26 mouse cellular contexts compared by ENCODE assay signal in genomic region chr2:33922466-33922865, GRCm38 (mm10).
"Had no signal": no experiment of that assay in that cellular context is flagged by ENCODE, and none has a peak within 500 bp of the region (broad histone marks: within the 10 kb centered on the region; RNA-seq: fewer than 3 reads in every experiment).

No protein-coding gene starts in this region.

- ATAC-seq: inflammation-experienced regulatory T-cells, adult 6 months; intestine, embryonic 15.5 days; intestine, postnatal 0 days; liver, embryonic 12.5 days had no signal

- DNase-seq: gastrocnemius, adult 2 months; gastrocnemius, postnatal 10 days; gastrocnemius, postnatal 25 days; heart, adult 18-20 months; heart, postnatal 10 days; heart, postnatal 4 days; kidney, adult 18-20 months; kidney, adult 8-10 months; kidney, postnatal 14 days; kidney, postnatal 36 days; layer of hippocampus, adult 9-11 months; layer of hippocampus, postnatal 36 days had no signal

- H3K36me3 ChIP-seq: heart, embryonic 10.5 days; heart, embryonic 12.5 days; hindbrain, embryonic 10.5 days; hindbrain, embryonic 13.5 days; hindbrain, embryonic 15.5 days; intestine, embryonic 15.5 days; kidney, embryonic 15.5 days; limb, embryonic 13.5 days; limb, embryonic 15.5 days; liver, embryonic 12.5 days had no signal

- H3K9ac ChIP-seq: heart, embryonic 12.5 days; hindbrain, embryonic 13.5 days; hindbrain, embryonic 15.5 days; intestine, embryonic 15.5 days; kidney, embryonic 15.5 days; limb, embryonic 13.5 days; limb, embryonic 15.5 days; liver, embryonic 12.5 days; liver, embryonic 14.5 days had no signal

- H3K27me3 ChIP-seq: hindbrain, embryonic 13.5 days; hindbrain, embryonic 15.5 days; intestine, embryonic 15.5 days had no signal

- H3K27ac ChIP-seq: gastrocnemius, adult 2 months; heart, embryonic 10.5 days; hindbrain, embryonic 10.5 days; hindbrain, embryonic 13.5 days; hindbrain, embryonic 15.5 days; intestine, embryonic 15.5 days; kidney, embryonic 15.5 days; kidney, postnatal 0 days; limb, embryonic 13.5 days; limb, embryonic 15.5 days; liver, embryonic 12.5 days; liver, embryonic 14.5 days had no signal

- H3K9me3 ChIP-seq: heart, embryonic 10.5 days; hindbrain, embryonic 10.5 days; hindbrain, embryonic 13.5 days; hindbrain, embryonic 15.5 days; intestine, embryonic 15.5 days; kidney, embryonic 15.5 days; limb, embryonic 13.5 days; limb, embryonic 15.5 days; liver, embryonic 12.5 days had no signal

- H3K4me3 ChIP-seq: gastrocnemius, adult 2 months; heart, embryonic 10.5 days; heart, embryonic 12.5 days; hindbrain, embryonic 10.5 days; hindbrain, embryonic 13.5 days; hindbrain, embryonic 15.5 days; intestine, embryonic 15.5 days; kidney, embryonic 15.5 days; limb, embryonic 13.5 days; limb, embryonic 15.5 days; liver, embryonic 12.5 days had no signal

- H3K4me2 ChIP-seq: heart, embryonic 12.5 days; hindbrain, embryonic 13.5 days; hindbrain, embryonic 15.5 days; intestine, embryonic 15.5 days; kidney, embryonic 15.5 days; limb, embryonic 13.5 days; limb, embryonic 15.5 days; liver, embryonic 12.5 days had no signal
